Mouse (Mus musculus) heart, adult 8-10 months (tissue): ENCODE results near the gene Grin2d. TPM values are rescaled to one million over a fixed set of nuclear protein-coding genes. Genes with fewer than 3 reads are reported as not detected.

Experiments
- DNase-seq: peaks from one replicate; pipeline ENCODE4 v3.0.0; 2022; ENCODE audit warnings: low spot score
- total RNA-seq, 4 experiments: library from RNA; stranded (reverse); gene quantifications; 2 replicates each; pipeline ENCODE4 v1.2.4; 2022

The Grin2d gene
- total RNA-seq, 4 experiments from 2014 or later, result 1.1 to 2.2 (median 1.3) TPM

DNA sequence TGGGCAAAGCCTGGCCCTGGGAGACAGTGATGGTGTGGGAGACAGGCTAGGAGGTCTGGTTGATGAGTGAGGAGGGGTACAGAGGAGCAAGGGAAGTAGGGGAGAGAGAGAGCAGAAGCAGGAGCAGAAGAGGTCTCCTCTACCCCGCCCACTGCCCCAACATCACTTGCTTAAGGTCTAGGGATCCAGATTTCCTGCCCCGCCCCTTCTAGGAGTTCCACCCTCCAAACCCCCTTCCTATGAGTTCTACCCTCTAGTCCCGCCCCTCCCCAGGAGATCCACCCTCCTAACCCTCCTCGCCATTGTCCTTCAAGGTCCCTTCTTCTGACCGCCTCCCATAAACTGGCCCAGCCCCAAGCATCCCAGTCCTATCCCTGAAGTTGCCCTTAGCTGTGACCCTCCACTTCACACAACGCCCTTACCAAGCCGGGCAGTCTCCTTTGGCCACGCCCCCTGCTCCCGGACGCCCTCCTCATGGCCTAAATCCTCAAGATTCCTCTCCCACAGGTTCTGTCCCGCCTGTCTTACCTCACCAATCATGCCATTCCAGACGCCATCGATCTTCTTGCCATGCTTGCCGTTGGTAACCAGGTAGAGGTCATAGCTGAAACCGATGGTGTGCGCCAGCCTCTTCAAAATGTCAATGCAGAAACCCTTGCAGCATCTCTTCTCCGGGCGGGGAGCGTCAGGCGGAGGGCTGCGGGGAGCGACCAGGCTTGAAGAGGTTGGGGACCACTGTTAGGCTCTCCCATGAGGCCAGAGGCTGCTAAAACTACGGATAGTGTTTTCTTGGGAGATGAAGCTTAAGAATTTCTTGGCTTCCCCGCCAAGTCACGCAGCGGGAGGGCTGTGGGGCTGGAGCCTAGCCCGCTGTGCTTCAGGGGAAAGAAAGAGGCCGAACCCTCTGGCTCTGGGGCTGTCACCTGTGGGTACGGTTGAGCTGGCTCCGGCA is 21.0 kb downstream of the Grin2d start:
- no peak for DNase-seq

GRCm38 (mm10) chr7:45853089-45853488 is 25.1 kb downstream of the Grin2d start:
- no peak for DNase-seq

- no peak for DNase-seq
Measured at GRCm38 (mm10) chr7:45850661-45851060, 27.5 kb downstream of the Grin2d start.

- no peak for DNase-seq
Measured at GRCm38 (mm10) chr7:45848447-45849027, 29.6 kb downstream of the Grin2d start.

- DNase-seq, result no peak
Measured at GRCm38 (mm10) chr7:45842950-45843744, 35.0 kb downstream of the Grin2d start.

DNA sequence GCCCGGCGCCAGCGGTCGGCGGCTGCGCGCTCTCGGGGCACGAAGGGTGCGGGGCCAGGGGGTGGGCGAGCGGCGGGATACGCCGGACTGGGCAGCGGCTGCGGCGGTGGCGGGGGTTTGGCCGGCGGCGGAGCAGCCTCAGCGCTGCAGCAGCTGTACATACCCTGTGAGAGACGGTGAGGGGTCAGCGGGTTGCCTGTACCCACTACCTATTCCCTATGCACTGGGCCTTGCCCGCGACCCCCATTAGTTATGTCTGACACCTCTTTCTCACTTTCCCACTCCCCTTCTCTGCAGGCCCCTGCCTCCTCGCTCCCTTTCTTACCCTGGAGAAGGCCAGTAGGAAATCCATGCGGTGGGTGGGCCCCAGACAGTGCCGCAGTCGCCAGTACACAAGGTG is 44.3 kb downstream of the Grin2d start:
- DNase-seq, result no peak

GRCm38 (mm10) chr7:45833148-45833790 is 44.9 kb downstream of the Grin2d start:
- no peak for DNase-seq

DNA sequence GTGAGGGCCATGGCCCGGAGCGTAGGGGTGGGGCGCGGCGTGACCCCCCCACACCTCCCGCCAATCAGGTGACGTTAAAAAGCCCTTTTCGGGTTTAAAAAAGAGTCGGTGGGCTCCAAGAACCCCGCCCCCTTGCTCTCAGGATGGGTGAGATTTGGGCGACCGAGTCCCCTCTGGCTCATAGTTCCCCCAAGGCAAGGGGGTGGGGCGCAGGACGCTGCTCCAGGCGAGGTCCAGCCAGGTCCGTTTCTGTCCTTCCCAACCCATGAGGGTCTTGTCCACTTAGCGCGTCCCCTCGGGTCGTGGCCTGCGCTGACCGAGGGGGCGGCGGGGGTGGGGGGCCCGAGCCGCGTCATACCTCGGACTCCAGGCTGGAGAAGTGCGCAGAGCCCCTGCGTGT is 45.8 kb downstream of the Grin2d start:
- no peak for DNase-seq

DNA sequence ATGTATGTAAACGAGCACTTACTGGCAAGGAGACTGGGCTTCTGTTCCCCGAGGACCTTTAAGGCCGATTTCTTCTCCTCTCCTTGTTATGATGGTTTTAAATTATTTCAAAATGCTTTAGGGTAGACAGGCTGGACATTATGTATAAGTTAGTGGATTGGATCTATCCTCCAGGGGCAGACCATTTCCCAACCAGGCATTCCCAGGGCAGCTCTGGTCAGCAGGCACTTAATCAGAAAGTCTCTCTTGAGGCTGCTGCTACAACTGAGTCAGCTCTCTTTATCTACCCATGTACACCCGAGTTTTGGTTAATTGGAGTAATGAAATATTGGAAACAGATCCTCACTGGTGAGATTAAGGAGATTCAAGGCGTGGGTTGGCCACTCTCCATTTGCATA is 47.1 kb downstream of the Grin2d start:
- no peak for DNase-seq

GRCm38 (mm10) chr7:45830427-45831127 is 47.6 kb downstream of the Grin2d start, which contains the start of gene Grwd1:
Gene Grwd1 (minus strand): TSS chr7:45830944.
- DNase-seq, result peak; percentile 85

DNA sequence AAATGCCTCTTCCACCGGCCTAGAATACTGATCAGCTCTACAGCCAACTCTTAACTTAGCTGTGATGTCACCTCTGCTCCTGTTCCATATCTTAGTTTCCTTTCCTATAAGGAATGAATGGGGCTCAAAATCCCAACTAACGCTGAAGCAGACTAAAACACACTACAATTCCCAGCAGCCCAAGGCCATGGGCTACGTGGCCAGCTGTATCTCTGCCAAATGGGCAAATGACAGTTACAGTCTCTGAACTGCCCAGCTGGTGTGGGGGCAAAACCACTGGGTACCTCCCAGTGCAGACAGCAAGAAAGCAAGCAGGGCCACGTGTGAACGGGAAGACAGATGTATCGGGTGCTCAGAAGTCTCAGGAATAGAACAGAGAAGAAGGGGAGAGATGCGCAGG is 51.5 kb downstream of the Grin2d start:
- DNase-seq, result no peak

DNA sequence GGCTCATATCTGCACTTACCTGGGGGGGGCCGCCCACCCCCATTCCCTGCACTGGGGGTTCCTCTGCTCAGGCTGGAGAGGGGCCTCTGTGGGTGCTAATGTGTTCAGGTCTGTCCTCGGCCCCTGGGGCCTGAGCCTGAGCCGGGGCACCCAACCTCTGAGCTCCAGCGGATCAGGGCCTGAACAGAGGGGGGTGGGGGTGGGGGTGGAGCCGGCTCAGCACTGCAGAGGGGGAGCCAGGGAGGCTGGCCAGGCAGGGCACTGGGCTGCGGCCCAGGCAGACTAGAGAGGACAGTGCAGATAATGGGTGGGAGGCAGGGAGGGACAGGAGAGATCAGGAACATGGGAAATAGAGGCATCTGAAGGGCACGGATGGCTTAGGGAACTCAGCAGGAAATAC is 53.6 kb downstream of the Grin2d start, which contains the start of gene Kcnj14:
Gene Kcnj14, minus strand, starts transcription at position 185 of the 400 bp plus-strand sequence.
- no peak for DNase-seq

- no peak for DNase-seq
Measured at GRCm38 (mm10) chr7:45820913-45821312, 57.3 kb downstream of the Grin2d start.

DNA sequence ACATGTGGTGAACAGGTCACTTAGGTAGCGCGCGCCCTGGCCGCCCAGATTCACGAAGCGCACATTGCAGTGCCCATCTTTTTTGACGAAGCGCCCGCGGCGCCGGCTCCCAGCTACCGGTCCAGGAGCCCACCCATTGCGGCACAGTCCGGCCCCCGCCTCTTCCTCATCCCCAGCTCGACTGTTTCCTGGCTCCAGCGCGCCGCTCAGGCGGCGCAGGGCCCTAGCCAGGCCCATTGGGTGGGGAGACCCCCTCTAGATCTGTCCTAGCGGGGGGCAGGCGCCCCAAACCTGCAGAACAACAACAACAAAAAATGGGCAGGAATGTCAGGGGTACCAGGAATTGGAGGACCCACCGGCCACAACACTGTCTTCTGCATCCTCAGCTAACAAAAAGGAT is 58.3 kb downstream of the Grin2d start:
- no peak for DNase-seq

GRCm38 (mm10) chr7:45815984-45816351 is 62.2 kb downstream of the Grin2d start:
- no peak for DNase-seq

DNA sequence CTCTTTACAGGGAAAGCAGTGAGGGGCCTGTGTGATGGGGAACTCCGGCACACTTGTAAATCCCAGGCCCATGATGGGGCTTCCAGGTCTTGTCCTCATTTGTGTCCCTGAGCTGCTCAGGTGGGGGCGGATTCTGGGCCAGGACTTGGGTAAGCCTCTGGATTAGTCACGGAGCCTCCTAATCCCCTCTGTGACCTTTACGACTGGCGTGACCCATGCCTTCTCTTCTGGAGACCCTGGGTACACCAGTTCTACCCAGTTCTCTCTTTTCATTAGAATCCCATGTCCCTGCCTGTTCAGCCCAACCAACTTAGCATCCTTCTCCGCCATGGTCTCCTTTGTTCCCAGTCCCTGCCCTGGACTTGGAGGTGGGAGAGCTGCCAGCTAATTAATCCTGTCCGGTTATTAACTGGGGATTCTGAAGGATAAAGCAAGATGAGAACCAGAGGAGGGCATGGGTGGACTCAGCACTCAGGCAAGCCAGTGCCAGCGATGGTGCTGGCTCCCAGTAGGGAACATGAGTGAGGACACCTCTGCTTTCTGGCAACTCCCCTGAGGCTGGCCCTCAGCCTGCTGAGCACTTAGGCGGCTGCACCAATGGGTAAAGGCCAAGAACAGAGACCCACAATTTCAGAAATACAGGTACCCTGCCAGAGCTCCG is 62.7 kb downstream of the Grin2d start:
- DNase-seq, result no peak

DNA sequence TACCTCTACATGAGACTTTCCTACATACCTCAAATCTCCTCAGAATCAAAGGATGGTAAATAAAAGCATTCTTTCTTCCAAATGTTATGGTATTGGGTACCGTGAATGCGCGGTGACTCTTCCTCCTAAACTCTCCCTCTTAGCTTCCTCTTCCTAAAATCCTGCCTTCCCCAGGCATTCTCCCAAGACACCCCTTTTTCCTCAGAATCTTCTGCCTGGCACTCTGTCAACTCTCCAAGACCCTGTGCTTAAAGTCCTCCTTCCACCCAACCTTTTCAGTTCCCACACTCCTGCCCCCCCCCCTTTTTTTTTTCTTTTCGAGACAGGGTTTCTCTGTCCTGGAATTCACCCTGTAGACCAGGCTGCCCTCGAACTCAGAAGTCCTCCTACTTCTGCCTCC is 63.3 kb downstream of the Grin2d start:
- no peak for DNase-seq

DNA sequence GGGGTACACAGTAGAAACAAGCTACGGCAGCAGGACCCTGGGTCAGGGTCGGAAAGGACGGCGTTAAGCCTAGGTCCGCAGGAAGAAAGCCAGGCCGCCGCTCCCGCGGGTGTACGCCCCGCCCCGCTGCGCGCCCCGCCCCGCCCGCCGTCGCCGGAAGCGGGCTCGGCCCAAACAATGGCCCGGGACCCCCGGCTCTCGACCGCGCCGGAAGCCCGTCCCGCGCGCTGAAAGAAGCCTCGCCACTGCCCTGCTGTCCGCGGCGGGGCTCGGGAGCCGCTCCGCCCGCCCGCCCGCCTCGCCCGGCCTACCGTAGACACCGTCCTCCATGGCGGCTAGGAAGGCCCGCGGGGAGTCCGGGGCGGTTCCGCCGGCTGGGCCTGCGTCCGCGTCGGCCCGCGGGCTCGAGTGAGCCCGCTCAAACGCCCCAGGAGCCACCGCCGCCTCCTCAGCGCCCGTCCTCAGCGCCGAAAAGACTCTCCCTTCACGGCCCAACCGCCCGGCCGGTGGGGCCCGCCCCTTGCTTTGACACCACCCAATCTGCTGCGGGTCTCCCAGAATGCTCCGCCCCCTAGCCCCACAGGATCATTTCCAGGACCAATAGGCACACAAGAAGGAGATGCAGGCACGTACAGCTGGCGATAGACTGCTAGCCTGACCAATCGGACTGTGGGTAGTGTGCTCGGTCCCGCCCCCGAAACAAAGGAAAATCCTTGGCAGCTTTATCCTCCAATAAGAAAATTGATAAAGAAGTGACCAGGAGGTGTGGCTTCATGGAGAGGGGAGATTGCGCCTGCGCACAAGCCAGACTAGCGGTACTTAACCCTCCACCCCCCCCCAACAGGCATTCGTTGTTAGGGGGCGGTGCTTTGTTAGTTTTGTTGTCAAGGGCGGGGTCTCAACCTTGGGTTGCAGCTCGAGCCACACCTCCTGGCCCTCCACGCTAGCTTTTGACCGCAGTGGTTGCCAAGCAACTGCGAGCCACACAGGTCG is 64.1 kb downstream of the Grin2d start, which contains the start of gene Cyth2:
Gene Cyth2, minus strand, starts transcription at position 795 of the 993 bp plus-strand sequence.
- DNase-seq, result peak; percentile 99

GRCm38 (mm10) chr7:45812921-45813320 is 65.3 kb downstream of the Grin2d start:
- no peak for DNase-seq
